Mouse (Mus musculus): ENCODE data around the gene Olfr944.

Gene Olfr944

GRCm38 (mm10) chr9:39201620-39202019 lies at the start of gene Olfr944:
Gene Olfr944 (plus strand): TSS chr9:39201920.
- no peak for DNase-seq (ENCODE audit: low read depth, low spot score)

GRCm38 (mm10) chr9:39152401-39152800 lies 49.3 kb upstream of the Olfr944 start:
- no peak for DNase-seq (ENCODE audit: low read depth, low spot score)

- DNase-seq (ENCODE audit: low read depth, low spot score), result no peak
These were observed 35.7 kb upstream of the Olfr944 start, which contains the start of gene Olfr943 for GRCm38 (mm10) chr9:39166004-39166403. Gene Olfr943 (plus strand): TSS chr9:39166304.

GRCm38 (mm10) chr9:39249894-39250293 lies 48.2 kb downstream of the Olfr944 start, which contains the start of gene Olfr1537:
Gene Olfr1537 (minus strand): TSS chr9:39249994.
- no peak for DNase-seq (ENCODE audit: low read depth, low spot score)

Data from telencephalon, adult 2 months (tissue).